Mouse (Mus musculus): ENCODE data around the gene Msantd2. TPM values are rescaled to one million over a fixed set of nuclear protein-coding genes. Genes with fewer than 3 reads are reported as not detected.

Msantd2 gene
- total and polyA plus RNA-seq, 2 experiments from 2014 or later = 19.5 to 43.3 TPM

DNA sequence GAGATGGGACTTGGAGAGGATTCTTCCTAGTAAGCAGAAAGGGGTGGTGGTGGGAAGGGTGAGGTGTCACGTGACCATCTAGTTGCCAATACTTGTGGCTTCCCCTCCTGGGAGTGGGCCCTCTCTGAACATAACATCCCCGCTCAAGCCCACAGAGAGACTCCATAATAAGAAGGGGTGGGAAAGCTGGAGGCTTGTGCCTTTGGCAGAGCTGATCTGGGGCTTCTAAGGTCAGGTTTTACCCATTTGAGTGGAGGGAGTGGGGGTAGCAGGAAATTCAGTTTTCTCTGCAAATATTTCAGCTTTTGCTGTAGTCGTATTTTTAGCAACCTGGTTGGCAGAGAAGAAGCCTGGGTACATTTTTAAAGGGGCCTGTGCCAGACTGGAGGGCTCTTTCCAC is 67.2 kb downstream of the Msantd2 start:
- DNase-seq (no peak), ATAC-seq (no peak)
- no peaks in the 10 kb centered on the region for H3K9me3 ChIP-seq (ENCODE audit: low read length)
- WGBS = 62% methylated on average over 3 of the region's 3 CpGs
- H3K27ac ChIP-seq (ENCODE audit: low read depth, low read length) = no peak overlapping the region; the same call in 1 of the 2 replicates
- no peaks in the 10 kb centered on the region for H3K36me3 ChIP-seq (ENCODE audit: insufficient read depth)
- no peak overlapping the region for H3K4me2 ChIP-seq (ENCODE audit: low read depth)
- peaks cover 10% of the 10 kb centered on the region; the same call in 1 of the 2 replicates for H3K4me1 ChIP-seq (ENCODE audit: insufficient read depth)
- no peak for TF ChIP-seq CTCF (IDR thresholded peaks at IDR 0.05; ENCODE audit: low read depth)
- peaks cover 4% of the 10 kb centered on the region for H3K27me3 ChIP-seq (ENCODE audit: insufficient read depth, low read length)
- no peak overlapping the region for H3K4me3 ChIP-seq (ENCODE audit: low read depth, low read length)
- no peak overlapping the region for H3K9ac ChIP-seq

DNA sequence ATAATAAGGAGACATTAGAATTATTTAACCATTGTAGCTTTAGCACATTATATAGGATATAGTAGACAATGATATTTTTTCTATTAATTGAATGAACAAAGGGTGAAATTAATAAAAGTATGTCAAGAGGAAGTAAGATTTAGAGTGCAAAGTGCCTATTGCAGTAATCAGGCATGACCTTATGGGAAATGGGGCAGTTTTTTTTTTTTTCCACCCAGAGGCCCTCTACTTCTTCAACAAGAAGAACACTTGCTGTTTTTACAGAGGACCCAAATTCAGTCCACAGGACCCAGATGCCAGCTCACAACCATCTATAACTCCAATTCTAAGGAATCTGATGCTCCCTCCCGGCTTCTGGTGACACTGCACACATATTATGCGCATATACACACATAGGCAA is 71.5 kb downstream of the Msantd2 start:
- Histone ChIP-seq H3K27ac (ENCODE audit: low read depth, low read length) (no peak overlapping the region), H3K9ac (no peak overlapping the region), H3K4me2 (ENCODE audit: low read depth) (no peak overlapping the region), H3K9me3 (ENCODE audit: low read length) (no peaks in the 10 kb centered on the region), H3K4me1 (ENCODE audit: insufficient read depth) (no peaks in the 10 kb centered on the region), H3K36me3 (ENCODE audit: insufficient read depth) (no peaks in the 10 kb centered on the region), H3K4me3 (ENCODE audit: low read depth, low read length) (no peak overlapping the region), H3K27me3 (ENCODE audit: insufficient read depth, low read length) (no peaks in the 10 kb centered on the region)
- DNase-seq = no peak
- TF ChIP-seq CTCF (IDR thresholded peaks at IDR 0.05; ENCODE audit: low read depth) = no peak
- ATAC-seq = no peak
- WGBS = 83% methylated on average over 2 of the region's 2 CpGs

DNA sequence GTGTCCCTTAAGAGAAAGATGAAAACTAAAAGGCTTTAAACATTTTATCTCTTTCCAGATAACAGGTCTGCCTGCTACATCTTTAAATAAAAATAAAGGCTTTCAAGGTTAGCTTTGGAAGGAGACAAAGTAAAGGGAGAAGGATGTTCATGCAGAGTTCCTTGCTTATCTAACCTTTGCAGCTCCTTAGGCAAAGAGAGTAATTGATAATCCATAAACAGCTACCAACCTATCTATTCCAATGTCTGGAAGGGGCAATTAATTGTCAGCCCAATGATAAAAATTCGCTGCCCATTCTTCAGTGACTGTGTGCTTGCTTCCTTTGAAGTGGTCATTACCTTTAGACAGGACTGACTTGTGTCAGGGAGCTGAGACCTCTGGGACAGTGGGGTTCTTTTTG is 74.7 kb downstream of the Msantd2 start:
- Histone ChIP-seq H3K36me3 (ENCODE audit: insufficient read depth) (no peaks in the 10 kb centered on the region), H3K4me3 (ENCODE audit: low read depth, low read length) (no peak overlapping the region), H3K4me2 (ENCODE audit: low read depth) (no peak overlapping the region), H3K4me1 (ENCODE audit: insufficient read depth) (peaks cover 9% of the 10 kb centered on the region), H3K27me3 (ENCODE audit: insufficient read depth, low read length) (no peaks in the 10 kb centered on the region), H3K27ac (ENCODE audit: low read depth, low read length) (no peak overlapping the region), H3K9ac (no peak overlapping the region), H3K9me3 (ENCODE audit: low read length) (no peaks in the 10 kb centered on the region)
- ATAC-seq (no peak), DNase-seq (no peak)
- TF ChIP-seq CTCF (IDR thresholded peaks at IDR 0.05; ENCODE audit: low read depth) = no peak
- WGBS = 56% methylated on average over 1 of the region's 1 CpGs

DNA sequence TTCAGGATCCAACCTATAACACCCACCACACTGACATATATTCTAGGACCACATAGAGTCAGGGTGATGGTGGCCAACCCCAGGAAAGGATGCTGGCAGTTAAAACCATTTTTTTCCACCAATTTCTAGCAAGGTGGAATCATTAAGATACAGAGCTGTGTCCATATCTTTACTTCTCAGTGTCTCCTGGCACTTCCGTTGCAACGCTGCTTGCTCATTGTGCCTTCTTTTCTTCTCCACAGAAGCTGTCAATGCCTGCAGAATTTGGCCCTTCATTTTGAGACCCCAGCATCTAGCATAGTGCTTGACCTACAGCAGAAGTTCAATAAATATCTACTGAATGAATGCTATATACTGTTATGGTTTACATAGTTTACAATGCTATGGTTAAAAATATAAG is 77.9 kb downstream of the Msantd2 start:
- no peak overlapping the region for H3K9ac ChIP-seq
- DNase-seq = no peak
- H3K27me3 ChIP-seq (ENCODE audit: insufficient read depth, low read length) = no peaks in the 10 kb centered on the region
- no peak overlapping the region for H3K4me3 ChIP-seq (ENCODE audit: low read depth, low read length)
- H3K4me1 ChIP-seq (ENCODE audit: insufficient read depth) = peaks cover 9% of the 10 kb centered on the region
- H3K4me2 ChIP-seq (ENCODE audit: low read depth) = no peak overlapping the region
- no peak for ATAC-seq
- no peak overlapping the region for H3K27ac ChIP-seq (ENCODE audit: low read depth, low read length)
- 89% methylated on average over 2 of the region's 2 CpGs for WGBS
- no peaks in the 10 kb centered on the region for H3K36me3 ChIP-seq (ENCODE audit: insufficient read depth)
- no peak for TF ChIP-seq CTCF (IDR thresholded peaks at IDR 0.05; ENCODE audit: low read depth)
- no peaks in the 10 kb centered on the region for H3K9me3 ChIP-seq (ENCODE audit: low read length)

DNA sequence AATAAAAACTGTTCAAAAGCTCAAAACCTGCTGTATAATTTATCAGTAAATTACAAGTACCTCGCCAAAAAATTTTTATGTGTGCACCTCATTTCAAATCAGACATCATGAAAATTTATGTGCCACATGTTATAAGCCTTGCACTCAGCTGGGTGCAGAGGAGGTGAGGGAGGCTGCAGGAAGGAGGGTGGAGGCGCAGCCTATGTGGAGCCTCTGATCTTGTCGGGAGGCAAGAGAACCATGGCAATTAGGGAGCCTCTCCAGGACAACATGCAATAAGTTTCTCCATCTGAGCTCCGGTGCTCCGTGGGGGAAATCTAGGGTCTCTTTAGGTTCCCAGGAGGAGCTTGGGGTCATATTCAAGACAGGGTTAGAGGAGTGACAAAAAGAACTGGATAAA is 78.3 kb downstream of the Msantd2 start:
- DNase-seq = no peak
- Histone ChIP-seq H3K9ac (no peak overlapping the region), H3K36me3 (ENCODE audit: insufficient read depth) (no peaks in the 10 kb centered on the region), H3K27ac (ENCODE audit: low read depth, low read length) (no peak overlapping the region), H3K4me3 (ENCODE audit: low read depth, low read length) (no peak overlapping the region), H3K27me3 (ENCODE audit: insufficient read depth, low read length) (no peaks in the 10 kb centered on the region), H3K4me2 (ENCODE audit: low read depth) (no peak overlapping the region), H3K9me3 (ENCODE audit: low read length) (no peaks in the 10 kb centered on the region), H3K4me1 (ENCODE audit: insufficient read depth) (peaks cover 9% of the 10 kb centered on the region)
- no peak for ATAC-seq
- WGBS = 56% methylated on average over 5 of the region's 5 CpGs
- TF ChIP-seq CTCF (IDR thresholded peaks at IDR 0.05; ENCODE audit: low read depth) = no peak

DNA sequence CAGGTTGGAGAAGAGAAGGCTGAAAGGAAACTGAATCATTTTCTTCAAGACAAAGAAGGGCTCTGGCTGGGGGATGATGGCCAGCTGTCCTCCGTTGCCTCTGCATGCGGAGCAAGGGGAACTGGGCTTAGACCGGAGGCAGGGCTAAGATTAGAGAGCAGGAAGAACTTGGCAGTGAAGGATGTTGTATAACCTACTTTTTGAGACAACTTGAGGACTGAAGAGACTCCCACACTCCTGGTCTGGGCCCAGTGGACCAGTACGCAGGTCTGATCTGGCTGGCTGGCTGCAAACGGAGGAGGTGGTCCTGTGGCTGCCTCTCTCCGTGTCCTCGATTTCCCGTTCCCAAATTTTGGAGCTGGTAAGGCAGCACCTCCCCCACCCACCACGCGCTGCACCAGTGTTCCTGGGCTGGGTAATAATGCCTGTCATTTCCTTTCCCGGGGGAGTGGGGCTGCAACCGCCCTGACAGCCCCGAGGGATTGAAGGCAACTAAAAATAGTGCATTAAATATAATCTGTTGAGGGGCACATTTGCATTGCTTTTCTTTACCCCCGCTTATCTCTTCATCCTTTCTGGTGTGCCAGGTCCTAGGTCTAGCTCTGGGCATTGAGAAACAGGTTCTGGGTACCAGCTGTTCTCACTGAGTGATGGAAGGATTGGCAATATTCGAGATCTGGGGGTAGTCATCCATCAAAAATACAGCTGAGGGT is 78.9 kb downstream of the Msantd2 start:
- H3K9ac ChIP-seq = 0 out of 2 replicates have a peak overlapping the region, but pooled peaks have one; percentile 10
- H3K36me3 ChIP-seq (ENCODE audit: insufficient read depth) = no peaks in the 10 kb centered on the region
- H3K9me3 ChIP-seq (ENCODE audit: low read length) = no peaks in the 10 kb centered on the region
- H3K4me1 ChIP-seq (ENCODE audit: insufficient read depth) = peaks cover 9% of the 10 kb centered on the region
- H3K4me3 ChIP-seq (ENCODE audit: low read depth, low read length) = no peak overlapping the region
- TF ChIP-seq CTCF (IDR thresholded peaks at IDR 0.05; ENCODE audit: low read depth) = no peak
- H3K4me2 ChIP-seq (ENCODE audit: low read depth) = no peak overlapping the region
- WGBS = 45% methylated on average over 15 of the region's 15 CpGs
- H3K27ac ChIP-seq (ENCODE audit: low read depth, low read length) = peak overlapping the region; percentile 23; the same call in 1 of the 2 replicates
- DNase-seq (no peak), ATAC-seq (peak; percentile 68)
- H3K27me3 ChIP-seq (ENCODE audit: insufficient read depth, low read length) = no peaks in the 10 kb centered on the region

DNA sequence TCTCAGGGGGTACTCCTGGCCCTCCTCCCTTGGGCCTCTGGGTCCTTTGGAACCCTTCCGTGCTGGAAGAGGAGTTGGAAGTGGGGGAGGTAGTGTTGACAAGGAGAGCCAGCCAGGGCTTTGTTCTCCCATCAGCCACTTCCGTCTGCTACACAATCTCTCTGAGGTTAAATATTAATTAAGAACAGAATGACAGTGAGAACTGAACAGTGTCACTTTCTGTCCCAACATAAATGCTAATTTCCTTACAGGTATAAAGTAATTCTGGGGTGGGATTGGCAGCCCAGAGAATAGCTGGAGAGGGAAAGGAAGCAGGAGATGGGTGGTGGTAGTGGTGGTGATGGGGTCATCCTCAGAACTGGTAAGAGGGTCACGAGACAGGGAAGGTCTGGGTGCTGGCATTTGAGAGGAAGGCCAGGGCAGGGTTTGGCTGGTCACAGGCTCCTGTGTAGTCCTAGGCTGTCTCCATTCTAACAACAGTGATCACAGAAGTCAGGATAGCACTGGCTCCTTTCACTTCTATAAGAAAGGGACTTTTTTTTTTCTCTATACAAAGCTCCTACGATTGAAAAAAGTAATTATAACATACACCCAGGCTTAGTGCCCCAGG is 79.6 kb downstream of the Msantd2 start:
- peak; percentile 55 for ATAC-seq

More for the DNA sequence above, 79.6 kb downstream of the Msantd2 start:
- no peak overlapping the region for H3K4me3 ChIP-seq (ENCODE audit: low read depth, low read length)
- no peak overlapping the region for H3K9ac ChIP-seq
- peaks cover 9% of the 10 kb centered on the region for H3K4me1 ChIP-seq (ENCODE audit: insufficient read depth)
- no peaks in the 10 kb centered on the region for H3K36me3 ChIP-seq (ENCODE audit: insufficient read depth)
- peak overlapping the region; percentile 23; the same call in 1 of the 2 replicates for H3K27ac ChIP-seq (ENCODE audit: low read depth, low read length)
- DNase-seq = no peak
- 33% methylated on average over 4 of the region's 4 CpGs for WGBS
- no peaks in the 10 kb centered on the region for H3K9me3 ChIP-seq (ENCODE audit: low read length)
- H3K27me3 ChIP-seq (ENCODE audit: insufficient read depth, low read length) = no peaks in the 10 kb centered on the region
- no peak overlapping the region for H3K4me2 ChIP-seq (ENCODE audit: low read depth)
- no peak for TF ChIP-seq CTCF (IDR thresholded peaks at IDR 0.05; ENCODE audit: low read depth)

All from forebrain, postnatal 0 days (tissue).